Mouse (Mus musculus) limb, embryonic 14.5 days (tissue): Measurements from ENCODE around the gene Gba2. TPM values are rescaled to one million over a fixed set of nuclear protein-coding genes. Genes with fewer than 3 reads are reported as not detected.

Source experiments
- ATAC-seq: fragments of 200-750 bp; cut with Nextera tagmentation; 2 replicates; pipeline ENCODE4 v1.8.0; 2017; ENCODE audit warnings: low read depth, moderate number of reproducible peaks, moderate TSS enrichment; ENCODE audit not compliant: low FRiP score
- DNase-seq: peaks from one replicate; pipeline ENCODE4 v3.0.0-alpha.2; 2015; ENCODE audit warnings: low spot score
- H3K27ac ChIP-seq: fragments of 300-500 bp; sonication (generic); replicated peaks from 2 replicates; pipeline ENCODE4 v1.5.1; 2014; ENCODE audit warnings: low read depth, mild to moderate bottlenecking, low read length, moderate library complexity, mixed read lengths
- H3K27me3 ChIP-seq: fragments of 300-500 bp; sonication (generic); 2 replicates; pipeline ENCODE4 v1.6.1; 2014; ENCODE audit warnings: low read length, mixed read lengths; ENCODE audit not compliant: control insufficient read depth, insufficient read depth
- H3K36me3 ChIP-seq: fragments of 300-500 bp; sonication (generic); 2 replicates; pipeline ENCODE4 v1.6.1; 2014; ENCODE audit warnings: mild to moderate bottlenecking, low read length, moderate library complexity, mixed read lengths; ENCODE audit not compliant: control insufficient read depth, insufficient read depth
- H3K4me1 ChIP-seq: fragments of 300-500 bp; sonication (generic); 2 replicates; pipeline ENCODE4 v1.6.1; 2014; ENCODE audit warnings: antibody characterized with exemption, low read length, mixed read lengths; ENCODE audit not compliant: control insufficient read depth, insufficient read depth
- H3K4me2 ChIP-seq: fragments of 300-500 bp; sonication (generic); replicated peaks from 2 replicates; pipeline ENCODE4 v1.6.1; 2014; ENCODE audit warnings: low read depth, mild to moderate bottlenecking, low read length, moderate library complexity; ENCODE audit not compliant: severe bottlenecking
- H3K4me3 ChIP-seq: fragments of 300-500 bp; sonication (generic); replicated peaks from 2 replicates; pipeline ENCODE4 v1.5.1; 2014; ENCODE audit warnings: low read length
- H3K9ac ChIP-seq: fragments of 300-500 bp; sonication (generic); 2 replicates; pipeline ENCODE4 v1.6.1; 2014; ENCODE audit warnings: mild to moderate bottlenecking, low read depth, low read length, moderate library complexity; ENCODE audit not compliant: severe bottlenecking
- H3K9me3 ChIP-seq: fragments of 300-500 bp; sonication (generic); 2 replicates; pipeline ENCODE4 v1.6.1; 2016; ENCODE audit warnings: low read length; ENCODE audit not compliant: control insufficient read depth
- POLR2A ChIP-seq: fragments of 200-500 bp; IDR thresholded peaks from 2 replicates; pipeline ENCODE4 v1.8.0; 2012; ENCODE audit warnings: inconsistent platforms, mild to moderate bottlenecking, moderate library complexity, borderline replicate concordance; ENCODE audit not compliant: insufficient read depth, insufficient read length; ENCODE audit errors: extremely low read depth
- WGBS: fragments of 180-500 bp; shearing (Covaris S2); extraction: QIAGEN DNeasy Blood & Tissue Kit; methylation state at CpG from one replicate; pipeline ENCODE4 v1.1.7; 2014; 5-methylcytosine and 5-hydroxymethylcytosine counted together
- polyA plus RNA-seq, 2 experiments: library from polyadenylated mRNA; depleted of rRNA in 1 of 2; stranded (reverse) in 1 of 2; unstranded in 1 of 2; fragments of >200 nt; fragmentation: Nextera tagmentation in 1 of 2; extraction: Ambion mirVana in 1 of 2; gene quantifications; 2 replicates each; pipeline versions ENCODE4 v1.2.1 to v1.2.3; 2012 to 2014

The Gba2 gene
- polyA plus RNA-seq, 2 experiments, result 18.4 to 39.8 TPM

DNA sequence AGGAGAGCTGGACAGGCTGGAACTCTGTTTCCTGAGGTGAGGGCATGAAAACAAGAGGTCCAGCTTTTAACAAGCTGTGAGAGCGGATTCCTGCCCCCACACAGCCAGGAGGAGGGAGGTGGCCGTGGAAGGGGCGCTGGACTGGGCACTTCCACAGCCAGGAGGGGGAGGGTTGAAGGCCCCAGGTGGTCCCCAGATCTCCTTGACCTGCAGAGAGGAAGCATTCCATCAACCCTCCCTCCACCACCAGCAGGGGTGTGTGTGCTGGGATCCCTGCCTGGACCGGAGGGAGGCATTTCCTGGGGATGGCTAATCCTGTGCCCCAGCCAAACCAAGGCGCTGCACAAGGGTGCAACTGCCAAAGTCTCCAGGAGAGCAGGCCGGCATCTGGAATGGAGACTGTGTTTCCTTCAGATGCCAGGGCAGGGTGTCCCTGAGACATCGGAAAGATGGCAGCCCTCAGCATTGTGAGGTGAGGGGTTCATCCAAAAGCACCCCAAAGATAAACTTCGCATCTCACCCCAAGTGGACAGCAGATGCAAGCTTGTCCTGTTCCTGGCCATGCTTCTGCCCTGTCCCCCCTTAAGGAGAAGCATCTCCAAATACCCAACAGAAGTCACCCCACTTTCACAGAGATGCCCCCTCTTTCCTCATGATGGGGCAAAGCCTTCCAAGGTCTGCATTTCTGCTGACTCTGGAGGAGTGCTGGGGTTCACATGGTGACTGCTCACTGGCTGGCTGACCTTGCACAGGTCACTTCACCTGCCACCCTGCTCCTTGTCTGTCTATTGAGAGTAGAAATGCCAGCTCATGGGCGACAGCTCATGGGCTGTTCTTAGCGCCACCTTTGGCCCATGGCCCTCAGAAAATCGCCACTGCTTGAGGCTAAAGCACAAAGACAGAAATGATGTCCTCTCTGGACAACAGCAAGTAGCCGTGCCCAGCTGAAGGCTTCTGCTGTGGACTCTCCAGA, 6.1 kb upstream of the Gba2 start, which contains the start of gene Msmp:
Msmp (minus strand) TSS at position 51 of the 973 bp plus-strand sequence.
- no peak within 1 kb of the TSS for H3K4me3 ChIP-seq
- peaks cover 42% of the 10 kb centered on the region for H3K36me3 ChIP-seq
- no peak within 1 kb of the TSS for H3K4me2 ChIP-seq
- no peak for DNase-seq
- H3K9me3 ChIP-seq, result no peaks in the 10 kb centered on the region
- TF ChIP-seq POLR2A, result no peak
- no peak within 1 kb of the TSS for H3K9ac ChIP-seq
- peaks cover 5% of the 10 kb centered on the region; the same call in 1 of the 2 replicates for H3K4me1 ChIP-seq
- no peaks in the 10 kb centered on the region for H3K27me3 ChIP-seq
- no peak for ATAC-seq
- no peak within 1 kb of the TSS for H3K27ac ChIP-seq
- WGBS, result 70% methylated on average over 12 of the region's 12 CpGs

DNA sequence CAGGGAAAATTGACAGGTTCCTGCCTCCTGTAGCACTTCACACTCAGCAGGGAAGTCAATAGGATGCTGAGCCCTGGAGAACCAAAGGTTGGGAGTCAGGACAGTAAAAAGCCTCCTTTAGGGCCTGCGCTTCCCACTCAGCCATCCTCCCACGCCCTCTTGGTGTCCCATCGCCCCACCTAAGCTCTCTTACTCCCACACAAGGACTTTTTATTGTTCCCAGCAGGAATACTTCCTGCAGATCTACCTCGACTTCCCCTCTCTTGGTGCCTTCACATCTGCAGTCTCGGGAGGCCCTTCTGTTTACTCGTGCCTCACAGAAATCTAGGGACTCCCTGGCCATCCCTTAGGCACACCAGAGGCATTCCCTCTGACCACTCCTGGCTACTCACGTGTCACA, 4.7 kb upstream of the Gba2 start:
- no peak for ATAC-seq
- Histone ChIP-seq H3K27me3 (no peaks in the 10 kb centered on the region), H3K4me2 (no peak overlapping the region), H3K36me3 (peaks cover 42% of the 10 kb centered on the region), H3K27ac (no peak overlapping the region), H3K9me3 (no peaks in the 10 kb centered on the region), H3K9ac (no peak overlapping the region), H3K4me3 (no peak overlapping the region), H3K4me1 (peaks cover 11% of the 10 kb centered on the region; the same call in 1 of the 2 replicates)
- WGBS, result 68% methylated on average over 7 of the region's 7 CpGs
- TF ChIP-seq POLR2A, result no peak
- no peak for DNase-seq

DNA sequence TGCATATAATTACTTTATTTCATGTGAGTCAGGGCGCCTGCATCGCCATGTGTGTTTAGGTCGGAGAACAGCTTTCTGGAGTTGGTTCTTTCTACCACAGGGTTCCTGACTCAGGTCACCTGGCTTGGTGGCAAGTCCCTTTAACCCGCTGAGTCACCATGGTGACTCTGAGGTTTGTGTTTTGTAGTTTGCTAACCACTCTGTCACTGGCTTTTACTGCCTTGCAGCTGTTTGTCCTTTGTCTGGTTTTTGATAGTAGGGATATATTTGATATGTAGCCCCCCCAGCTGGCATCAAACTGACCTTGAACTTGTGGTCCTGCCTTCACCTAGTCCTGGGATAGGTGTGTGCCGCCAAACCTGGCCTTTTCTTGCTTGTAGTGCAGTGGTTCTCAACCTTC, 3.6 kb upstream of the Gba2 start:
- H3K27ac ChIP-seq, result no peak overlapping the region
- no peaks in the 10 kb centered on the region for H3K9me3 ChIP-seq
- no peak overlapping the region for H3K4me3 ChIP-seq
- no peak overlapping the region for H3K4me2 ChIP-seq
- no peak for TF ChIP-seq POLR2A
- no peaks in the 10 kb centered on the region for H3K27me3 ChIP-seq
- H3K36me3 ChIP-seq, result peaks cover 42% of the 10 kb centered on the region
- ATAC-seq (no peak), DNase-seq (no peak)
- H3K9ac ChIP-seq, result no peak overlapping the region
- WGBS, result 89% methylated on average over 5 of the region's 5 CpGs
- peaks cover 14% of the 10 kb centered on the region for H3K4me1 ChIP-seq

GRCm38 (mm10) chr4:43581381-43581780, 2.7 kb upstream of the Gba2 start:
- Histone ChIP-seq H3K4me1 (peaks cover 23% of the 10 kb centered on the region), H3K27me3 (no peaks in the 10 kb centered on the region), H3K4me2 (no peak overlapping the region), H3K4me3 (no peak overlapping the region), H3K36me3 (peaks cover 42% of the 10 kb centered on the region), H3K9me3 (no peaks in the 10 kb centered on the region), H3K9ac (no peak overlapping the region), H3K27ac (no peak overlapping the region)
- no peak for TF ChIP-seq POLR2A
- ATAC-seq (no peak), DNase-seq (no peak)
- WGBS, result 93% methylated on average over 12 of the region's 12 CpGs

- Histone ChIP-seq H3K4me2 (no peak overlapping the region), H3K4me3 (no peak overlapping the region), H3K9ac (no peak overlapping the region), H3K4me1 (peaks cover 26% of the 10 kb centered on the region), H3K9me3 (no peaks in the 10 kb centered on the region), H3K27me3 (no peaks in the 10 kb centered on the region), H3K27ac (no peak overlapping the region), H3K36me3 (peaks cover 42% of the 10 kb centered on the region)
- ATAC-seq (no peak), DNase-seq (no peak)
- 91% methylated on average over 5 of the region's 5 CpGs for WGBS
- no peak for TF ChIP-seq POLR2A
These were observed 2.0 kb upstream of the Gba2 start for GRCm38 (mm10) chr4:43580721-43581120.
